Mouse (Mus musculus): ENCODE data around the gene Uap1.

GRCm38 (mm10) chr1:170190225-170190624 lies 15.5 kb upstream of the Uap1 start:
- TF ChIP-seq POLR2A (IDR thresholded peaks at IDR 0.05; ENCODE audit: borderline replicate concordance, insufficient read depth, low read length) (no peak), CTCF (IDR thresholded peaks at IDR 0.05; ENCODE audit: borderline replicate concordance, insufficient read depth, low read depth, low read length) (no peak)

Measured in cerebellum, adult 2 months (tissue).